Mouse (Mus musculus) inflammation-experienced regulatory T-cells, adult 6 months (primary cell): ENCODE measurements around the gene Rgs3. TPM values are rescaled to one million over a fixed set of nuclear protein-coding genes. Genes with fewer than 3 reads are reported as not detected.

Experiments used
- ATAC-seq: one replicate; pipeline ENCODE4 v1.8.0; 2017
- polyA plus RNA-seq, 3 experiments: library from polyadenylated mRNA; unstranded; fragments of 100-300 nt; shearing (Covaris generic); gene quantifications; one replicate each; pipeline ENCODE4 v1.2.1; 2017

Rgs3 gene
- polyA plus RNA-seq, 3 experiments from 2014 or later: 50.8 to 68.5 (median 62.7) TPM

GRCm38 (mm10) chr4:62729191-62729590 lies 169.5 kb downstream of the Rgs3 start:
- ATAC-seq: no peak

GRCm38 (mm10) chr4:62729941-62730340 lies 170.3 kb downstream of the Rgs3 start:
- ATAC-seq: no peak

DNA sequence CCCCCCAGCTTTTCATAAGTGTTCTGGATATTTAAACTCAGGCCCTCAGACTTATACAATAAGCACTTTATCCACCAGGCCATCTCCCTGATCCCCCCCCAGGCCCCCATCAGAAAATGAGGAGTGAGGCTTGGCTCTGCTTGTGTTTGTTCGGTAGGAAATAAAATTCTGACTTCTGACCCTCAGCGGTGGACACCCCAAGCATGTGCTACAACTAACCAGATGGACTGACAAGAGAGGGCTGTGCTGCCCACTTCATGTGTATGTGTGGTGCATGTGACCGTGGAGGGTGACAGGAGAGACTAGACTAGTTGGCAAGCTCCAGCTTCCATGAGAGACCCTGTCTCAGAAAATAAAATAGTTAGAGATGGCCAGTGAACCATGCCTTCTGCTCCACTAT lies 171.2 kb downstream of the Rgs3 start:
- no peak for ATAC-seq

DNA sequence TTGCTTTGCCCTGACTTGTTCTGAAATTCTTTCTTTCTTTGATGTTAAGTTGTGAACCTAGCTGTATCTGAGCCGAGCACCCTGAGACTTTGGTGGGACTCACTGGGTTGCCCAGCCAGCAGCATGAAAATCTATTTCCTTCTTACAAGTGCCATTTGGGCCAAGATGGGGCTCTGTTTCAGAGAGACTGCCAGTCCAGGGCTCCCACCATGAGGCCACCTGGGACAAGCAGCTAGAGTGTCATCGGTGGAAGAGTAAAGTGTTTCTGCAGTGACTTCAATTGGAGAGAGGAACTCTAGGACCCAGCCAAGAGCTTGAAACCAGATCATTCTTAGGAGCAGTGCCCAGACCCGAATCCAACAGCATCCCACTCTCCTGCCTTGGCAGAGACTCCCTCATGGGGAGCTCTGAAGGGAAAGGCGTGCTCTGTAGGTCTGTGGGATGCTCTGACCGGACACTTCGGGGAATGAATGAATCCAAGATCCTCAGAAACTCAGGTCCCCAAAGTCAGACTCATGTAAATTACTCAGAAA lies 171.9 kb downstream of the Rgs3 start:
- ATAC-seq: no peak

DNA sequence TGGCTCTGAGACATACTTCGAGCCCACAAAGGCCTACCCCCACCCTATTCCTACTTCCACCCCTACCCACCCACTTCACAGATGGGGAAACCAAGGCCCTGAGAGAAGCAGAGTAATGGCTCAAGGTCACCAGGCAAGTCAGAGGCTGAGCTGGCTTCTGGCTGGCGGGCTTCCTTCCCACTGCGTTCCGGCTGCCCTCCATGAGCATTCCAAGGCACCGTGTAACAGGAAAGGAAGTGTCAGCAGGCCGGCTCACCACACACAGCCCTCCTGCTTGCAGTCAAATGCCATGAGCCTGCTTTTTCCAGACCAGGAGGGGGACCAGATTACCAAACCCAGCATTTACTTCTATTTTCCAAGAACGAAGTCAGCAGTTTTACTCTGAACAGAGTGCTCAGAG lies 172.4 kb downstream of the Rgs3 start:
- no peak for ATAC-seq

DNA sequence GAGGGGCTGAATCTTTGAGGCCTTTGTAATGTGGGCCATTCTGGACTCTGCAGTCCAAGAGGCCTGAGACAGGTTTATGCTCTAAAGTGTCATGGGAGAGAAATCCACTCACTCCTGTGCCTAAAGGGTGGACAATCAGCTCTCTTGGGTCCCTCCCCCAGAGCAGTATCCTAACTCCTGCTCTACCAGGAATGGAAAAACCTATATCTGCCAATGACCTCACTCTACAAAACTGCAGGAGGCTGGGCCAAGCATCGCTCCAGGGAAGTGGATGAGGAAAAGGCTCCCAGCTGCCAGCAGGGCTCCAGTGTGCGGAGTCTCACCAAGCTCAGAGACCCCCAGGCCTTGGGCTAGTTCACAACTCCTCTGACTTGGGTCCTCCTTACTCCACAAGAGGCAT lies 173.2 kb downstream of the Rgs3 start:
- ATAC-seq: no peak

GRCm38 (mm10) chr4:62733938-62734337 lies 174.3 kb downstream of the Rgs3 start:
- ATAC-seq: no peak

GRCm38 (mm10) chr4:62735291-62735690 lies 175.6 kb downstream of the Rgs3 start:
- ATAC-seq: no peak

DNA sequence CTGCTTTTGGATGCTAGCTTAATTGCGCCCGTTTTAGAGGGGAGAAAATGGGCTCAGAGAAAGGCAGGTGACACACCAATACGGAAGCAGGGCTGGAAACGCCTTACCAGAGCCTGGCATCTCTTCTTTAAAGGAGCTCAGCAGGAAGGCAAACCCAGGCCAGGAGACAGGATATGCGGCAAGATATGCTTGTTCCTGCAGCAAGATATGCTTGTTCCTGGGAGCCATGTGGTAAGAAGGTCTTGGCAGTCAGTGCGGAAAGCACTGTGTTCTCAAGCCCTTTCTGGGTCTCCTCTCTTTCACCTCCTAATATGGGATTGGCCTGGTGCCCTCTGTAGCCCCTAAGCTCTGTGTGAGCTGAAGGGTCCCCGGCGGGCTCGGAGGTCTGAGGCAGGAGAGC lies 176.2 kb downstream of the Rgs3 start:
- no peak for ATAC-seq

DNA sequence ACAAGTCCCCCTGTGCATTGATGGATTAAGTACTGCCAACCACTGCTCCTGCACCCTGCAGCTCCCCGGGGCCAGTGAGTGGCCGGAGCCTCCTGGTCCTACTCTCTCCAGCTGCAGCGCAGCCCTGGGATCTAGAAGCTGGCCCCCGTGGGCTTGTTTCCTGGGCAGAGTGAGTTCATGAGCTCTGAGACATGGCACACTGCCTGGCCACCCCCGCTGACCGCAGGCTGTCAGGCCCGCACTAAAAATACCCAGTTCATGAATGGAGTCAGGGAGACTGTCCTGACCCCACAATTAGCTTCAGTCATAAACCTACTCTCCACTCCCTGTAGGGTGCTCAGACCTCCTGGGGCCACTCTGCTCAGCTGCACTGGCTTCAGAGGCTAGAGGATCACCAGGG lies 176.8 kb downstream of the Rgs3 start:
- no peak for ATAC-seq

DNA sequence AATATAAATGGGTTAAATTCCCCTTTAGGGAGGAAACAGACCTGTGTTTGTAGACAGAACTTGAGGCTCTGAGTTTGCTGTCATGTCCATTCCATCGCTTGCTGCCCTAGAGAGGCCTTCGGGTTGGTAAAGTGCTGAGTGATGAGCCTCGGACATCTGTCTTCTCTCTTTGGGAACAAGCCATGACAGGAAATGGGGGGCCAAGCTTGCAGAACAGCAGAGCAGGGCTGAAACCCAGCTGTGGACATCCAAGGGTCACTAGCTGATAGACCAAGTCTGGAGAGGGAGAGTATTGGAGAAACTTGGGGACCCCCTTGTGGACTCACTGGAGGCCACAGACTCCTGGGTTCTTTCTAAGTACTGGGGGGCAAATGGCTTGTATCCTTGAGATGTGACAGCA lies 177.3 kb downstream of the Rgs3 start:
- no peak for ATAC-seq

DNA sequence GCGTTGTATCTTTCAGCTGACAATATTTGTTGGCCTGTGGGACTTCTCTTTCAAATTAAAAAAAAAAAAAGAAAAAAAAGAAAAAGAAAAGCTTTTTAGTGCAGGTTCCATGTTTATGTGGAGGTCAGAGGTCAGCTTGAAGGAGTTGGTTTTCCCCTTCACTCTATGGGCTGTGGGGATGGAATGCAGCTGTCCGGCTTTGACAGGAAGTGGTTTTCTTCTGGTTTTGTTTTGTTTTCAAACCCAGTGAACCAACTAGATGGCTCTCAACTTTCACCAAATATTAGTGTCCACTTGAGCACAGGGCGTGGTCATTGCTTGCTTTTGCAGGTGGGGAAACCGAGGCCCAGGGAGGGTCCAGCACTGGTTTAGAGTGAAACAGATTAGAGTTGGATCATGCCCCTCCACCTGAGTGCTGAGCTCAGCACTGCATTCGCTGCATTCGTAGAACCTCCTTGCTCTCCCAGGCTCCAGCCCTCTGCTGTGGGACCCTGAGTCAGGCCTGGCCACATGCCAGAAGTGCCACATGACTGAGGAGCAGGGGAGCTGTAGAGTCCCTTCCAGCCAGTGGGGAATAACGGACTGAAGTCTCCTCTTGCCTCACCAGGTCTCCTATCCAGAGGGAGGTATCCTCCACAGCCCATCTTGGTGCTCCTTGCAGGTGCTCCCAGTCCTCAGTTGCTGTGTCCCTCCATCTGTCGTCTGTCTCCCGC lies 178.5 kb downstream of the Rgs3 start:
- ATAC-seq: no peak

- no peak for ATAC-seq
Measured at GRCm38 (mm10) chr4:62738996-62739395, 179.3 kb downstream of the Rgs3 start.

DNA sequence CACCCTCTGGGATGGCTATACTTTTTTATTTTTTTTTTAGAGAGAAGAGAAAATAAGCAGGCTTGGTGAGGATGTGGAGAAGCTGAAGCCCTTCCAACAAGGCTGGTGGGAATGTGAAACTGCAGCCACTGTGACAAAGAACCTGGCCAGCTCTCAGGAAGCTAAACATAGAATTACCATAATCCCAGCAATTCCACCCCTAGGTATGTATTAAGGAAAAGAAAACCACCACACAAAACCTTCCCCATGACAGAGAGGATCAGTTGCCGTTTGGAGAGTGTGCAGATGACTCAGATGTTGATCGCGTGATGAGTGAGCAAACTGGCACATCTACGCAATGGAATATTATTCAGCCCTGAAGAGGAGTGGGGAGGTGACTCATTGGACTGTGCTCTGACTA lies 179.9 kb downstream of the Rgs3 start:
- ATAC-seq: no peak

GRCm38 (mm10) chr4:62740282-62741054 lies 180.8 kb downstream of the Rgs3 start:
- ATAC-seq: peak; percentile 61

DNA sequence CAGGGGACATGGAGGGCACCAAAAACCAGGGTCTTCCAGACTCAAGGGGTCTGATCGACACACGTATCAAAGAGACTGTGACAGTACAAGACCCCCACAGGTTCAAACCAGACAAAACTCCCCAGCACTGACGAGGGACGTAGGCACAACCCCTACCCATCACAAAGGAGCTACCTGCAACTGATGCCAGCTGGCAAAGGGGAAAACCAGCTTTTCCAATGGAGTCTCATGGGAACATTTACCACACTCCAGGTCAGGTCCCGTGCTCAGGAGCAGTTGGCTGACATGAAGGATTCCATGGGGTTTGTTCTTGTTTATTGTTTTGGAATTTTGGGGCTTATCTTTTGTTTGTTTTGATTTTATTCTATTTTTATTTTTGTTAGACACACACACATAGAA lies 181.4 kb downstream of the Rgs3 start:
- no peak for ATAC-seq

GRCm38 (mm10) chr4:62741601-62742000 lies 182.0 kb downstream of the Rgs3 start:
- ATAC-seq: no peak

DNA sequence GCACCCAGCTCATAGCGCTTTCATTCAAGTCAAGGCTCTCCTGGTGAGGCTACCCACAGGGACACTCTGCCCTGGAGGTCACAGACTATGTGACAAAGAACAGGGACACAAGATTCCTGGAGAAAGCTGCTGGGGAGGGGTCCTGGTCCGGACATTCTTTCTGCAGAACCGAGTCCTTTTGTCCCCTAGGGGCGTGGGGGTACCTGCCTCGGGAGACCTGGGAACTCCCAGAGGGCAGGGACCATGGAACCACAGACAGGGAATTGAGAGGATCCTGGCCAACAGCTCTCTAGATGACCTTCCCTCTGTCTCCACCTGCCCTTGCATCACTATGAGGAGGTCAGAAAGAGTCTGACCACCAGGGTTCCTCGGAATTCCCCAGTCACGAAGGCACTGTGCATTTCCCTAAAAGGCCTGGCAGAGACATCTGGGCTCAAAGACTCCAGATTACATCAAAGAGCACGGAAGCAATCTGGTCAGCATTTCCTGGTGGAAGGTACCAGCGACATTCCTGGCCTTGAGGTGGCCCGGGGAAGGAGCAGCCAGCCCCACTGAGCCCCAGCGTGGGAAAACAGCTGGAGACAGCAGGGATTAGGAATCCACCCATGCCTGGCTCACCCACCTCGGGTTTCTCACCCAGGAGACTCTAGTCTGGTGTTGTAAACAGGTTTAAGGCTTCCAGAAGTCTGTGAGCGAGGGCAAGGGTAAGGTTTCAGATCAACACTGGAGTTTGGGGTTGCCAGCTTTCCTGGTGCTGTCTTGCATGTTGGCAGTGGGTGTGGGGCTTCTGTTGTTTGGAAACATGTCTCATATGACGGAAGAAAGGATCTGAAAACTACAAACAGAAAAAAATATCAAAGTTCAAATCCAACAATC lies 183.5 kb downstream of the Rgs3 start:
- no peak for ATAC-seq

GRCm38 (mm10) chr4:62744534-62744956 lies 184.9 kb downstream of the Rgs3 start:
- ATAC-seq: no peak

DNA sequence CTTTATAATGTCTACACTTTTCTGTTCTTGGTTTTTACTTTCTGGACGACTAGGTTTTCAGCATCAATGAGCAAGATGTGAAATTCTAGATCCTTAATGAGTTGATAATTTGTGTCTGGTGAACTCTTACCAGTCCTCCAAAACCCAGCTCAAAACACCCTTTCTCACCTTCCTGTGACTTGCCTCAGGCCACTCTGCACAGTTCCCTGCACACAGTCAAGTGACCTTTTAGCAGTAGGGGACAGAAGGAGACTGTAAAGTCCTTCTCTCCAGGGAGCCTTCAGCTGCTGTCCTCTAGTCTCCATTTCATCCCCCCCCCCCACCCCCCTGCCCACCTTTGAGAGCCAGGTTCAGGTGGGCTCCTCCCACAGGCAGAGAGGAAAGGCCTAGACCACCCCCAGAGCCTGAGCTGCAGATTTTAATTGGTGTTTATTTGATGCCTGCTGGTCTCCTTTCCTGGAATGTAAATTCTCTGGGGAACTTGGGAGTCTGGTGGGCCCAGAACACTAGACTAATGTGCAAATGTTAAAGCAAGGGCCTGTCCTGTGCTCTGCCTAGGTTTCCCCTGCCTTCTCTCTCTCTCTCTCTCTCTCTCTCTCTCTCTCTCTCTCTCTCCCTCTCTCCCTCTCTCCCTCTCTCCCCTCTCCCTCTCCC lies 185.5 kb downstream of the Rgs3 start:
- no peak for ATAC-seq
